Mouse (Mus musculus): ENCODE measurements at regions not wholly inside any gene's neighbourhood (a gene's known extent, or its start where the extent isn't known, plus 50 kb on each side); places are given as distances from the start of the nearest gene placed in this dataset.

DNA sequence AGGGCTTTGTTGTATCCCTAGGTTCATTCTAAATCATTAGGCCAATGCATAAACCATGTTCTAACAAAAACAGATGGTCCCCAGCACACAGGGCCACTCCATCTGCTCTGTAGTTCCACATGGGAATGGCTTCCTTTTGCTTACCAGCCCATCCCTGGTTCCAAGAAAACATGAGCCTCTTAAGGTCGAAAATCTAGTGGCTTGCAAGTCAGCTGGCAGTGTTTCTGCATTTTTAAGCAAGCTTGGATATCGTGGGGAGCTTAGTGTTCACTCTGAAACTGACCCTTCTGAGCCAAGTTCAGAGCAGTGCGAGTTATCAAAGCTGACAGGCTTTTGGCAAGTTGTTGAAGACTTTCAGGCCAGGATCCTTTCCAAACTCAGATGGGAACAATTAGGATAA, 659.5 kb upstream of the N6amt1 start:
- Histone ChIP-seq H3K27ac (replicated peaks; ENCODE audit: insufficient read depth, low read depth, low read length) (no peak overlapping the region), H3K79me2 (ENCODE audit: control insufficient read depth, insufficient read depth, low read length) (no peaks in the 10 kb centered on the region), H3K36me3 (ENCODE audit: control insufficient read depth, insufficient read depth, low read length) (no peaks in the 10 kb centered on the region), H3K4me1 (ENCODE audit: control insufficient read depth, insufficient read depth, low read length) (no peaks in the 10 kb centered on the region), H3K4me3 (ENCODE audit: insufficient read depth, low read depth, low read length) (no peak overlapping the region), H3K27me3 (ENCODE audit: control insufficient read depth, insufficient read depth, low read length) (no peaks in the 10 kb centered on the region), H3K9ac (ENCODE audit: low read depth, low read length) (no peak overlapping the region)
- 58% methylated on average over 3 of the region's 3 CpGs for WGBS
- DNase-seq (ENCODE audit: extremely low read depth, low read depth, low spot score) = peak; percentile 61
- TF ChIP-seq CTCF (IDR thresholded peaks at IDR 0.05; ENCODE audit: low read depth, low read length) (no peak), POLR2A (IDR thresholded peaks at IDR 0.05; ENCODE audit: extremely low read depth, insufficient read depth, low read length) (no peak)

DNA sequence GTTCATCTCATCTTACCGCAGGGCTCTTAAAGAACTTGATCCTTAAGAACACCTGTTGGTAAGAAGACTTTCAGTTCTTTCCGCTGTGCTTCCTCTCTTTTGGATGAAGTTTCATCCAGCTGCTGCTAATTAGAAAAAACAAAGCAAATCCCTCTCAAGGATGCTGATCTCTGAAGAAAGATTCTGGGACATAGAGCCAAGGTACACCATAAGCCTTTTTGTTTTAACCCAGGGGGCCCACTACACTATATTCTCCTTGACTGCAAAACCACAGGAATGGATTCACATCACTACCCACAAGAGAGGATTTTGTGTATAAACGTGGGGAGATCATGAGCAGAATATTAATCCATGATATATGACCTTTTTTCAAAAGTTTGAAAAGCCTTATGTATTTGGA, 694.8 kb upstream of the N6amt1 start:
- no peak for DNase-seq (ENCODE audit: extremely low read depth, low read depth, low spot score)
- WGBS = 77% methylated on average over 3 of the region's 3 CpGs
- Histone ChIP-seq H3K9ac (ENCODE audit: low read depth, low read length) (no peak overlapping the region), H3K4me1 (ENCODE audit: control insufficient read depth, insufficient read depth, low read length) (no peaks in the 10 kb centered on the region), H3K4me3 (ENCODE audit: insufficient read depth, low read depth, low read length) (no peak overlapping the region), H3K36me3 (ENCODE audit: control insufficient read depth, insufficient read depth, low read length) (no peaks in the 10 kb centered on the region), H3K79me2 (ENCODE audit: control insufficient read depth, insufficient read depth, low read length) (no peaks in the 10 kb centered on the region), H3K27me3 (ENCODE audit: control insufficient read depth, insufficient read depth, low read length) (no peaks in the 10 kb centered on the region), H3K27ac (replicated peaks; ENCODE audit: insufficient read depth, low read depth, low read length) (no peak overlapping the region)
- TF ChIP-seq POLR2A (IDR thresholded peaks at IDR 0.05; ENCODE audit: extremely low read depth, insufficient read depth, low read length) = no peak
- TF ChIP-seq CTCF (IDR thresholded peaks at IDR 0.05; ENCODE audit: low read depth, low read length) = no peak

DNA sequence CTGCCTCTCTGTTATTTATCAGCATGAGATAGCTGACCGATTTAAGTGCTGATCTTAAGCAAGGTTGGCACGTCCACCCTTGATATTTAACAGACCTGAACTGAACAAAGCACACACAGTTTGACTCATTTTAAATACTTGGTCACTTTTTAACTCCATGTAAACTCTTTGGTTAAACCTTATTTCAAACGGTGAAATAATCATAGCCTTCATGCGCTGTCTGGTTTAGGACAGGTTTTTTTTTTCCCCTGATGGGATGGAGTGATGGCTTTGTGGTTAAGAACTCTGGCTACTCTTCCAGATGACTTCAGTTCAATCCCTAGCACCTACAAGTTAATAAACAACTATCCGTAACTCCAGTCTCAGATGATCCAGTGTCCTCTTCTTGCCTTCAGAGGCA, 706.7 kb upstream of the N6amt1 start:
- WGBS = 52% methylated on average over 5 of the region's 5 CpGs
- H3K27ac ChIP-seq (replicated peaks; ENCODE audit: insufficient read depth, low read depth, low read length) = no peak overlapping the region
- H3K9ac ChIP-seq (ENCODE audit: low read depth, low read length) = no peak overlapping the region
- no peaks in the 10 kb centered on the region for H3K36me3 ChIP-seq (ENCODE audit: control insufficient read depth, insufficient read depth, low read length)
- H3K27me3 ChIP-seq (ENCODE audit: control insufficient read depth, insufficient read depth, low read length) = no peaks in the 10 kb centered on the region
- H3K79me2 ChIP-seq (ENCODE audit: control insufficient read depth, insufficient read depth, low read length) = no peaks in the 10 kb centered on the region
- H3K4me1 ChIP-seq (ENCODE audit: control insufficient read depth, insufficient read depth, low read length) = no peaks in the 10 kb centered on the region
- TF ChIP-seq POLR2A (IDR thresholded peaks at IDR 0.05; ENCODE audit: extremely low read depth, insufficient read depth, low read length) = no peak
- TF ChIP-seq CTCF (IDR thresholded peaks at IDR 0.05; ENCODE audit: low read depth, low read length) = no peak
- DNase-seq (ENCODE audit: extremely low read depth, low read depth, low spot score) = no peak
- no peak overlapping the region for H3K4me3 ChIP-seq (ENCODE audit: insufficient read depth, low read depth, low read length)

DNA sequence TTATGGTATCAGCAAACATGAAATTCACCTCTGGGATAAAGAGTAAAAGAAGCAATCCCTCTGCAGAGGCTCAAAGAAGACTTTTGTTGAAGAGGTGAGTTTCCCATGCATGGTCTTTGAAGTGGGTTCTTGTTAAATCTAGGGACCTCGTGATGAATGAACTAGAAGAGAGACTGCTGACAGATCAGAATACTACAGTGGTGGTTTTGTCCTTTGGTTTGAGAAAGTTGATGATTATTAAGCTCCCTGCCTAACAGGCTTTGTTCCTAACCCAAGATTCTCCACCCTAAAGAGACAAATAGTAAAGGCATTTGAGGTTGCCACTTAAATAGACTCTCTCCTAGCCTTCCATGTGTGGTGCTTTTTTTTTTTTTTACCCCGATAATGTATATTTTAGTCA, 707.2 kb upstream of the N6amt1 start:
- Histone ChIP-seq H3K36me3 (ENCODE audit: control insufficient read depth, insufficient read depth, low read length) (no peaks in the 10 kb centered on the region), H3K9ac (ENCODE audit: low read depth, low read length) (no peak overlapping the region), H3K4me3 (ENCODE audit: insufficient read depth, low read depth, low read length) (no peak overlapping the region), H3K27ac (replicated peaks; ENCODE audit: insufficient read depth, low read depth, low read length) (no peak overlapping the region), H3K27me3 (ENCODE audit: control insufficient read depth, insufficient read depth, low read length) (no peaks in the 10 kb centered on the region), H3K79me2 (ENCODE audit: control insufficient read depth, insufficient read depth, low read length) (no peaks in the 10 kb centered on the region), H3K4me1 (ENCODE audit: control insufficient read depth, insufficient read depth, low read length) (no peaks in the 10 kb centered on the region)
- no peak for TF ChIP-seq POLR2A (IDR thresholded peaks at IDR 0.05; ENCODE audit: extremely low read depth, insufficient read depth, low read length)
- TF ChIP-seq CTCF (IDR thresholded peaks at IDR 0.05; ENCODE audit: low read depth, low read length) = no peak
- no peak for DNase-seq (ENCODE audit: extremely low read depth, low read depth, low spot score)
- WGBS = 79% methylated on average over 2 of the region's 2 CpGs

DNA sequence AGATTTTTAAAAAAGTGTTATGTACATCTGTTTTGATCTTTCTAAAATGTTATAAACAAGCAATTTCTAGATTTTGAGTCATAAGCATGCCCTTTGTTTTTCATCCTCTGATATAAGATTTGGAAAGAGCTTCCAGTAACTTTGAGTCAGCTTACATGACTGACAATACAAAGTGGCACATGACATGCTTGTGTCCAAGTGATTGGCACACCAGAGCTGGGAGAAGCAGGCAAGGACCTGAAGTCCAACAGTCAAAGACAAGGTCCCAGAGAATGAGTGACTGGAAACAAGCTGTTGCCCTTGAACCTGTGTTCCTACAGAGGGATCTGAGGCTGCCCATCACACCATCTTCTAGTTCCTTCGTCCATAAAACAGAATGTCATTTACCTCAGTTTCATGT, 708.5 kb upstream of the N6amt1 start:
- Histone ChIP-seq H3K27me3 (ENCODE audit: control insufficient read depth, insufficient read depth, low read length) (no peaks in the 10 kb centered on the region), H3K36me3 (ENCODE audit: control insufficient read depth, insufficient read depth, low read length) (no peaks in the 10 kb centered on the region), H3K79me2 (ENCODE audit: control insufficient read depth, insufficient read depth, low read length) (no peaks in the 10 kb centered on the region), H3K9ac (ENCODE audit: low read depth, low read length) (no peak overlapping the region), H3K4me3 (ENCODE audit: insufficient read depth, low read depth, low read length) (no peak overlapping the region), H3K27ac (replicated peaks; ENCODE audit: insufficient read depth, low read depth, low read length) (no peak overlapping the region), H3K4me1 (ENCODE audit: control insufficient read depth, insufficient read depth, low read length) (no peaks in the 10 kb centered on the region)
- no peak for TF ChIP-seq POLR2A (IDR thresholded peaks at IDR 0.05; ENCODE audit: extremely low read depth, insufficient read depth, low read length)
- no peak for TF ChIP-seq CTCF (IDR thresholded peaks at IDR 0.05; ENCODE audit: low read depth, low read length)
- peak; percentile 46 for DNase-seq (ENCODE audit: extremely low read depth, low read depth, low spot score)
- 82% methylated on average over 1 of the region's 1 CpGs for WGBS

DNA sequence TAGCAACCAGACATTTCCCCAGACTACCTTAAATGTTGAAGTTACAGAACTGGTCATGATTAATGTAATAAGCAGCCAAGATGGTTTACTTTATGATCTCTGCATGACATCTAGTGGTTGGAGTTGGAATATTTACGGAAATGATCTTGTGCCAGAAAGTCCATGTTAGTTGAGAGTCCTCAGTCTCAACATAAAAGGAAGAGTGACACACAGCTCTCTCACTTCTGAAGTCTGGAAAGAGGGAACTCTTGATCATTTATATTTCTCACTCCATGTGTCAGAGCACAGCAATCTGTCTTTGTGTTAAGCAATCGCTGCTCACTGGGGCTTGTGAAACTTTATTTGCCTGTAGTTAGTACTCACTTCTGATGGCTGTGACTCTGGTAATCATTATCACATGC, 709.1 kb upstream of the N6amt1 start:
- no peak overlapping the region for H3K27ac ChIP-seq (replicated peaks; ENCODE audit: insufficient read depth, low read depth, low read length)
- H3K4me1 ChIP-seq (ENCODE audit: control insufficient read depth, insufficient read depth, low read length) = no peaks in the 10 kb centered on the region
- peak; percentile 84 for DNase-seq (ENCODE audit: extremely low read depth, low read depth, low spot score)
- no peaks in the 10 kb centered on the region for H3K79me2 ChIP-seq (ENCODE audit: control insufficient read depth, insufficient read depth, low read length)
- no peak overlapping the region for H3K9ac ChIP-seq (ENCODE audit: low read depth, low read length)
- no peak overlapping the region for H3K4me3 ChIP-seq (ENCODE audit: insufficient read depth, low read depth, low read length)
- TF ChIP-seq CTCF (IDR thresholded peaks at IDR 0.05; ENCODE audit: low read depth, low read length) (peak; percentile 44; the same call in 1 of the 2 replicates), POLR2A (IDR thresholded peaks at IDR 0.05; ENCODE audit: extremely low read depth, insufficient read depth, low read length) (no peak)
- no peaks in the 10 kb centered on the region for H3K36me3 ChIP-seq (ENCODE audit: control insufficient read depth, insufficient read depth, low read length)
- no peaks in the 10 kb centered on the region for H3K27me3 ChIP-seq (ENCODE audit: control insufficient read depth, insufficient read depth, low read length)
- 8% methylated on average over 2 of the region's 2 CpGs for WGBS

All from liver, adult 2 months (tissue).